Mouse (Mus musculus): ENCODE measurements around the gene Col4a1. TPM values are rescaled to one million over a fixed set of nuclear protein-coding genes. Genes with fewer than 3 reads are reported as not detected.

Col4a1 gene
- polyA plus RNA-seq, 1 experiment from 2014 or later, result 30.2 TPM

DNA sequence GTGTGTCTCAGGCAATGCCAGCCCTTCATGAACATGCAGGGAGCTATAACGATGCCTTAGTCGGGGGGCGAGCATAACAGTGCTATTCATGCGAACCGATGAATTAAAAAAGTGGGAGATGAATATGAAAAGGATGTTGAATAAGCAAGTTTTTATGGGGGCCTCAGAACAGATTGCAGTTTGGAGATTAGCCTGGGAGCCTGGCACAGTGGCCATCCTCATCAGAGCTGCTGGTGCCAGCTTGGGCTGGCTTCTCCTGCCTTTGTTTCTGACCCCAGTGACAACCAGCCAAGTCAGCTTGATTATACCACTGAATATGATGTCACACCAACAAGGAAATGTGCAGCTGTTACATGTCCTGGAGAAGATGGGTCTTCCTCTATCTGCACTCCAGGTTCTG, 23.7 kb upstream of the Col4a1 start:
- Histone ChIP-seq H3K4me3 (ENCODE audit: low read depth, low read length) (no peak overlapping the region), H3K27ac (ENCODE audit: low read depth, low read length) (no peak overlapping the region), H3K9ac (replicated peaks; ENCODE audit: low read depth, low read length) (no peak overlapping the region), H3K4me1 (ENCODE audit: control insufficient read depth, insufficient read depth, low read length) (peaks cover 7% of the 10 kb centered on the region; the same call in 1 of the 2 replicates), H3K36me3 (ENCODE audit: control insufficient read depth, insufficient read depth, low read length) (no peaks in the 10 kb centered on the region), H3K4me2 (ENCODE audit: low read depth, low read length) (no peak overlapping the region), H3K9me3 (ENCODE audit: control insufficient read depth, low read length) (no peaks in the 10 kb centered on the region), H3K27me3 (ENCODE audit: control insufficient read depth, insufficient read depth, low read length) (no peaks in the 10 kb centered on the region)
- no peak for ATAC-seq (ENCODE audit: low read depth)
- WGBS, result 79% methylated on average over 5 of the region's 5 CpGs

GRCm38 (mm10) chr8:11335238-11335637, 22.6 kb upstream of the Col4a1 start:
- Histone ChIP-seq H3K4me1 (ENCODE audit: control insufficient read depth, insufficient read depth, low read length) (peaks cover 6% of the 10 kb centered on the region; the same call in 1 of the 2 replicates), H3K4me2 (ENCODE audit: low read depth, low read length) (no peak overlapping the region), H3K27ac (ENCODE audit: low read depth, low read length) (no peak overlapping the region), H3K27me3 (ENCODE audit: control insufficient read depth, insufficient read depth, low read length) (no peaks in the 10 kb centered on the region), H3K4me3 (ENCODE audit: low read depth, low read length) (no peak overlapping the region), H3K9me3 (ENCODE audit: control insufficient read depth, low read length) (no peaks in the 10 kb centered on the region), H3K36me3 (ENCODE audit: control insufficient read depth, insufficient read depth, low read length) (no peaks in the 10 kb centered on the region), H3K9ac (replicated peaks; ENCODE audit: low read depth, low read length) (no peak overlapping the region)
- 91% methylated on average over 4 of the region's 4 CpGs for WGBS
- ATAC-seq (ENCODE audit: low read depth), result no peak

GRCm38 (mm10) chr8:11334493-11334892, 21.9 kb upstream of the Col4a1 start:
- 91% methylated on average over 3 of the region's 3 CpGs for WGBS
- H3K4me2 ChIP-seq (ENCODE audit: low read depth, low read length), result no peak overlapping the region
- no peak overlapping the region for H3K9ac ChIP-seq (replicated peaks; ENCODE audit: low read depth, low read length)
- ATAC-seq (ENCODE audit: low read depth), result no peak
- no peak overlapping the region for H3K4me3 ChIP-seq (ENCODE audit: low read depth, low read length)
- H3K4me1 ChIP-seq (ENCODE audit: control insufficient read depth, insufficient read depth, low read length), result peaks cover 4% of the 10 kb centered on the region; the same call in 1 of the 2 replicates
- no peaks in the 10 kb centered on the region for H3K27me3 ChIP-seq (ENCODE audit: control insufficient read depth, insufficient read depth, low read length)
- H3K9me3 ChIP-seq (ENCODE audit: control insufficient read depth, low read length), result no peaks in the 10 kb centered on the region
- H3K36me3 ChIP-seq (ENCODE audit: control insufficient read depth, insufficient read depth, low read length), result no peaks in the 10 kb centered on the region
- no peak overlapping the region for H3K27ac ChIP-seq (ENCODE audit: low read depth, low read length)

GRCm38 (mm10) chr8:11333746-11334145, 21.1 kb upstream of the Col4a1 start:
- Histone ChIP-seq H3K36me3 (ENCODE audit: control insufficient read depth, insufficient read depth, low read length) (no peaks in the 10 kb centered on the region), H3K27ac (ENCODE audit: low read depth, low read length) (no peak overlapping the region), H3K4me1 (ENCODE audit: control insufficient read depth, insufficient read depth, low read length) (peaks cover 4% of the 10 kb centered on the region; the same call in 1 of the 2 replicates), H3K27me3 (ENCODE audit: control insufficient read depth, insufficient read depth, low read length) (no peaks in the 10 kb centered on the region), H3K4me2 (ENCODE audit: low read depth, low read length) (no peak overlapping the region), H3K4me3 (ENCODE audit: low read depth, low read length) (no peak overlapping the region), H3K9ac (replicated peaks; ENCODE audit: low read depth, low read length) (no peak overlapping the region), H3K9me3 (ENCODE audit: control insufficient read depth, low read length) (no peaks in the 10 kb centered on the region)
- ATAC-seq (ENCODE audit: low read depth), result no peak
- 80% methylated on average over 6 of the region's 6 CpGs for WGBS

- Histone ChIP-seq H3K9ac (replicated peaks; ENCODE audit: low read depth, low read length) (no peak overlapping the region), H3K36me3 (ENCODE audit: control insufficient read depth, insufficient read depth, low read length) (no peaks in the 10 kb centered on the region), H3K4me1 (ENCODE audit: control insufficient read depth, insufficient read depth, low read length) (peaks cover 1% of the 10 kb centered on the region; the same call in 1 of the 2 replicates), H3K27ac (ENCODE audit: low read depth, low read length) (no peak overlapping the region), H3K4me3 (ENCODE audit: low read depth, low read length) (no peak overlapping the region), H3K4me2 (ENCODE audit: low read depth, low read length) (no peak overlapping the region), H3K27me3 (ENCODE audit: control insufficient read depth, insufficient read depth, low read length) (no peaks in the 10 kb centered on the region), H3K9me3 (ENCODE audit: control insufficient read depth, low read length) (no peaks in the 10 kb centered on the region)
- WGBS, result 85% methylated on average over 4 of the region's 4 CpGs
- ATAC-seq (ENCODE audit: low read depth), result no peak
These were observed 18.9 kb upstream of the Col4a1 start for GRCm38 (mm10) chr8:11331561-11331960.

GRCm38 (mm10) chr8:11327722-11328417, 15.2 kb upstream of the Col4a1 start:
- Histone ChIP-seq H3K36me3 (ENCODE audit: control insufficient read depth, insufficient read depth, low read length) (no peaks in the 10 kb centered on the region), H3K27ac (ENCODE audit: low read depth, low read length) (no peak overlapping the region), H3K4me1 (ENCODE audit: control insufficient read depth, insufficient read depth, low read length) (no peaks in the 10 kb centered on the region), H3K9ac (replicated peaks; ENCODE audit: low read depth, low read length) (no peak overlapping the region), H3K4me2 (ENCODE audit: low read depth, low read length) (no peak overlapping the region), H3K27me3 (ENCODE audit: control insufficient read depth, insufficient read depth, low read length) (no peaks in the 10 kb centered on the region), H3K9me3 (ENCODE audit: control insufficient read depth, low read length) (no peaks in the 10 kb centered on the region), H3K4me3 (ENCODE audit: low read depth, low read length) (no peak overlapping the region)
- no peak for ATAC-seq (ENCODE audit: low read depth)
- WGBS, result 74% methylated on average over 5 of the region's 5 CpGs

DNA sequence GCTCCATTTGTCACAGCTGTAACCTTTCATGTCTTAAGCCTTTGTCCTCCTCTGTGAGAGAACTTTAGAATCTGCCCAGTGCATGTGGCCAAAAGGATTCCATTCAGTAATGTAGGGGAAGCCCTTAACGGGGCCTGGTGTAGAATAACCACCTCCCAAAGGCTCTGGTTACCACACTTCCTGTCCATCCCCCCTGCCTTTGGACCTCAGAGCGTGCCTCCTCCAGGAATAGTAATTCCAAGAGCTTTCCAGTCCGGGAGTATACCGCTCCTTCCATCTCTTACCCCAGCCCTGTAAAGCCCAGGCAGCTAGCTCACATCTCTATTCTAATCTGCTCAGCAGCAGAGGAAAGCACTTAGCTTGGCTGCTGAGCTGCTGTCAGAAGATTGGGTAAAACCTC, 14.7 kb upstream of the Col4a1 start:
- ATAC-seq (ENCODE audit: low read depth), result no peak
- Histone ChIP-seq H3K9me3 (ENCODE audit: control insufficient read depth, low read length) (no peaks in the 10 kb centered on the region), H3K4me1 (ENCODE audit: control insufficient read depth, insufficient read depth, low read length) (no peaks in the 10 kb centered on the region), H3K4me3 (ENCODE audit: low read depth, low read length) (no peak overlapping the region), H3K27me3 (ENCODE audit: control insufficient read depth, insufficient read depth, low read length) (no peaks in the 10 kb centered on the region), H3K9ac (replicated peaks; ENCODE audit: low read depth, low read length) (no peak overlapping the region), H3K4me2 (ENCODE audit: low read depth, low read length) (no peak overlapping the region), H3K36me3 (ENCODE audit: control insufficient read depth, insufficient read depth, low read length) (no peaks in the 10 kb centered on the region), H3K27ac (ENCODE audit: low read depth, low read length) (no peak overlapping the region)
- 63% methylated on average over 4 of the region's 4 CpGs for WGBS

- H3K4me1 ChIP-seq (ENCODE audit: control insufficient read depth, insufficient read depth, low read length), result no peaks in the 10 kb centered on the region
- H3K9ac ChIP-seq (replicated peaks; ENCODE audit: low read depth, low read length), result no peak overlapping the region
- no peaks in the 10 kb centered on the region for H3K9me3 ChIP-seq (ENCODE audit: control insufficient read depth, low read length)
- WGBS, result 76% methylated on average over 6 of the region's 6 CpGs
- no peak overlapping the region for H3K4me2 ChIP-seq (ENCODE audit: low read depth, low read length)
- H3K27ac ChIP-seq (ENCODE audit: low read depth, low read length), result no peak overlapping the region
- ATAC-seq (ENCODE audit: low read depth), result no peak
- H3K36me3 ChIP-seq (ENCODE audit: control insufficient read depth, insufficient read depth, low read length), result no peaks in the 10 kb centered on the region
- no peaks in the 10 kb centered on the region for H3K27me3 ChIP-seq (ENCODE audit: control insufficient read depth, insufficient read depth, low read length)
- no peak overlapping the region for H3K4me3 ChIP-seq (ENCODE audit: low read depth, low read length)
These were observed 12.3 kb upstream of the Col4a1 start for GRCm38 (mm10) chr8:11324801-11325395.

DNA sequence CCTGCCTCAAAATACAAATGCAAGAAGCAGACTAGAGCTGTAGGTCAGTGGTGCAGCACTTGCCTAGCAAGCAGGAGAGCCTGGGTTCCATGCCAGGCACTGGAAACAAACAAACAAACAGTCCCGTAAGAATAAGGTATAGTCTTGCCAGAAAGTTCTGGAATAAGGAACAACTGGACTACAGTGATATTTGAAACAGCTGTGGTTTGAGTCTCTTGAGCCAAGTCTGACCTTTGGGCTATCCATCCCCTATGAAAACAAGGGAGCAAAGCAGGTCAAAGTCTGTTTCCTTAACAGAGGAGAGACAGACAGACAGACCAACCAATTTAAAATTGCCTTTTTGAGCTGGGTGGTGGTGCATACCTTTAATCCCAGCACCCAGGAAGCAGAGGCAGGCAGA, 11.1 kb upstream of the Col4a1 start:
- Histone ChIP-seq H3K4me2 (ENCODE audit: low read depth, low read length) (no peak overlapping the region), H3K4me1 (ENCODE audit: control insufficient read depth, insufficient read depth, low read length) (no peaks in the 10 kb centered on the region), H3K9me3 (ENCODE audit: control insufficient read depth, low read length) (no peaks in the 10 kb centered on the region), H3K27ac (ENCODE audit: low read depth, low read length) (no peak overlapping the region), H3K4me3 (ENCODE audit: low read depth, low read length) (no peak overlapping the region), H3K9ac (replicated peaks; ENCODE audit: low read depth, low read length) (no peak overlapping the region), H3K36me3 (ENCODE audit: control insufficient read depth, insufficient read depth, low read length) (no peaks in the 10 kb centered on the region), H3K27me3 (ENCODE audit: control insufficient read depth, insufficient read depth, low read length) (no peaks in the 10 kb centered on the region)
- no peak for ATAC-seq (ENCODE audit: low read depth)
- WGBS, result 92% methylated on average over 1 of the region's 1 CpGs
